Mouse (Mus musculus): ENCODE data around the gene Car5a. TPM values are rescaled to one million over a fixed set of nuclear protein-coding genes. Genes with fewer than 3 reads are reported as not detected.

The Car5a gene
- polyA plus RNA-seq, 1 experiment from 2014 or later = not detected

DNA sequence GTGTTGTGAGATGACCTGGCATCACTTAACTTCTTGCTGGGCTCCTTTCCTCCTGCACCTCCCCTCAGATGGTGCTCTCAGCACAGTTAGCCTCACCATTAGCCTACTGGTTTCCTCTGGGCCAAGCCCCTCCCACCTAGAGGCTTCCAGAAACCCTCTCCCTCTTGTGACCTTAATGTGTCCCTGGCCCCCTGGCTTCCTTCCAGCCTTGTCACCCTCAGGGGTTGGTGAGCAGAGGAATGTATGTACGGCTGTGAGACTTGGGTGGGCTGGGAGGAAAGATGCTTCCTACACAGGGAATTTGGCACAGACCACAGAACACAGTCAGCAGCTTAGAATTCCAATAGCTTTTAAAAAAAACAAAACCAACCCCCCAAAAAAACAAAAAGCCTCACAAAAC is 63.9 kb downstream of the Car5a start:
- H3K27me3 ChIP-seq (ENCODE audit: control insufficient read depth, insufficient read depth, low read length) = no peaks in the 10 kb centered on the region
- H3K4me2 ChIP-seq (ENCODE audit: low read depth, low read length, severe bottlenecking) = no peak overlapping the region
- DNase-seq (ENCODE audit: low spot score) = no peak
- H3K9me3 ChIP-seq (ENCODE audit: control insufficient read depth, low read length) = no peaks in the 10 kb centered on the region
- H3K4me3 ChIP-seq (ENCODE audit: low read depth, low read length) = no peak overlapping the region
- ATAC-seq (replicated peaks; ENCODE audit: low FRiP score) = no peak
- H3K27ac ChIP-seq (ENCODE audit: low read depth, low read length) = no peak overlapping the region
- no peaks in the 10 kb centered on the region; the same call in 1 of the 2 replicates for H3K36me3 ChIP-seq (ENCODE audit: control insufficient read depth, insufficient read depth, low read length)
- WGBS = 81% methylated on average over 1 of the region's 1 CpGs
- no peak overlapping the region for H3K9ac ChIP-seq (ENCODE audit: low read length)
- no peaks in the 10 kb centered on the region for H3K4me1 ChIP-seq (replicated peaks; ENCODE audit: control insufficient read depth, insufficient read depth, low read length)

GRCm38 (mm10) chr8:121879712-121880111 is 65.0 kb downstream of the Car5a start:
- Histone ChIP-seq H3K27me3 (ENCODE audit: control insufficient read depth, insufficient read depth, low read length) (no peaks in the 10 kb centered on the region), H3K9ac (ENCODE audit: low read length) (no peak overlapping the region), H3K4me3 (ENCODE audit: low read depth, low read length) (no peak overlapping the region), H3K4me2 (ENCODE audit: low read depth, low read length, severe bottlenecking) (no peak overlapping the region), H3K36me3 (ENCODE audit: control insufficient read depth, insufficient read depth, low read length) (no peaks in the 10 kb centered on the region; the same call in 1 of the 2 replicates), H3K27ac (ENCODE audit: low read depth, low read length) (no peak overlapping the region), H3K9me3 (ENCODE audit: control insufficient read depth, low read length) (no peaks in the 10 kb centered on the region), H3K4me1 (replicated peaks; ENCODE audit: control insufficient read depth, insufficient read depth, low read length) (no peaks in the 10 kb centered on the region)
- WGBS = 91% methylated on average over 3 of the region's 3 CpGs
- ATAC-seq (replicated peaks; ENCODE audit: low FRiP score) (no peak), DNase-seq (ENCODE audit: low spot score) (no peak)

- Histone ChIP-seq H3K27ac (ENCODE audit: low read depth, low read length) (no peak overlapping the region), H3K4me2 (ENCODE audit: low read depth, low read length, severe bottlenecking) (no peak overlapping the region), H3K4me3 (ENCODE audit: low read depth, low read length) (no peak overlapping the region), H3K9me3 (ENCODE audit: control insufficient read depth, low read length) (no peaks in the 10 kb centered on the region), H3K9ac (ENCODE audit: low read length) (no peak overlapping the region), H3K27me3 (ENCODE audit: control insufficient read depth, insufficient read depth, low read length) (no peaks in the 10 kb centered on the region), H3K36me3 (ENCODE audit: control insufficient read depth, insufficient read depth, low read length) (no peaks in the 10 kb centered on the region; the same call in 1 of the 2 replicates), H3K4me1 (replicated peaks; ENCODE audit: control insufficient read depth, insufficient read depth, low read length) (no peaks in the 10 kb centered on the region)
- ATAC-seq (replicated peaks; ENCODE audit: low FRiP score) = no peak
- no peak for DNase-seq (ENCODE audit: low spot score)
- 91% methylated on average over 7 of the region's 7 CpGs for WGBS
Measured at GRCm38 (mm10) chr8:121877828-121878480, 66.8 kb downstream of the Car5a start.

DNA sequence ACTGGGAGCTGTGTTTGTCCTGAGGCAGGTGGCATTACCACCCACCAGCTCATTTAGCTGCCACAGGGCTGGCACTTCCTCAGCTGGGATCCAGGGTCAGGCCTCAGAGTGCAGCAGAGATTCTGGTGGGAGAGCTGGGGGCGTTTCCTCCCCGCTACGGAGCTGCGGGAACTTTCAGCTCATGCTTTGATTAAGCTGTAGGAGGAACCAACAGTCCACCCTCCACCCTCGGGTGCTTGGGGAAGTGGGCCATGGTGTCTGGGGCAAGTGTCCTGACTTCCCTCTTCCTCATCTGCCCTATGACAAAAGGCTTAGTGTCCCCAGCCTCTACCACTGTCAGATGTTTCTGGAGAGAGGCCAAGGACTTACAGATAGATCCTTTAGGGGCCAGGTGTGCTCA is 67.5 kb downstream of the Car5a start:
- H3K4me2 ChIP-seq (ENCODE audit: low read depth, low read length, severe bottlenecking) = no peak overlapping the region
- 77% methylated on average over 5 of the region's 5 CpGs for WGBS
- no peaks in the 10 kb centered on the region for H3K9me3 ChIP-seq (ENCODE audit: control insufficient read depth, low read length)
- DNase-seq (ENCODE audit: low spot score) (no peak), ATAC-seq (replicated peaks; ENCODE audit: low FRiP score) (no peak)
- 0 out of 2 replicates have a peak, but pooled peaks cover 1% of the 10 kb centered on the region for H3K4me1 ChIP-seq (replicated peaks; ENCODE audit: control insufficient read depth, insufficient read depth, low read length)
- no peak overlapping the region for H3K9ac ChIP-seq (ENCODE audit: low read length)
- H3K36me3 ChIP-seq (ENCODE audit: control insufficient read depth, insufficient read depth, low read length) = no peaks in the 10 kb centered on the region; the same call in 1 of the 2 replicates
- H3K27ac ChIP-seq (ENCODE audit: low read depth, low read length) = no peak overlapping the region
- no peak overlapping the region for H3K4me3 ChIP-seq (ENCODE audit: low read depth, low read length)
- H3K27me3 ChIP-seq (ENCODE audit: control insufficient read depth, insufficient read depth, low read length) = no peaks in the 10 kb centered on the region

- DNase-seq (ENCODE audit: low spot score) = no peak
- 0 out of 2 replicates have a peak, but pooled peaks cover 4% of the 10 kb centered on the region for H3K4me1 ChIP-seq (replicated peaks; ENCODE audit: control insufficient read depth, insufficient read depth, low read length)
- no peaks in the 10 kb centered on the region for H3K27me3 ChIP-seq (ENCODE audit: control insufficient read depth, insufficient read depth, low read length)
Measured at GRCm38 (mm10) chr8:121875517-121875916, 69.2 kb downstream of the Car5a start.

GRCm38 (mm10) chr8:121875045-121875444 is 69.7 kb downstream of the Car5a start:
- DNase-seq (ENCODE audit: low spot score) (no peak), ATAC-seq (replicated peaks; ENCODE audit: low FRiP score) (no peak)
- Histone ChIP-seq H3K4me1 (replicated peaks; ENCODE audit: control insufficient read depth, insufficient read depth, low read length) (0 out of 2 replicates have a peak, but pooled peaks cover 4% of the 10 kb centered on the region), H3K36me3 (ENCODE audit: control insufficient read depth, insufficient read depth, low read length) (no peaks in the 10 kb centered on the region), H3K9ac (ENCODE audit: low read length) (no peak overlapping the region), H3K4me2 (ENCODE audit: low read depth, low read length, severe bottlenecking) (no peak overlapping the region), H3K4me3 (ENCODE audit: low read depth, low read length) (no peak overlapping the region), H3K9me3 (ENCODE audit: control insufficient read depth, low read length) (no peaks in the 10 kb centered on the region), H3K27ac (ENCODE audit: low read depth, low read length) (no peak overlapping the region), H3K27me3 (ENCODE audit: control insufficient read depth, insufficient read depth, low read length) (no peaks in the 10 kb centered on the region)
- 91% methylated on average over 3 of the region's 3 CpGs for WGBS

More at GRCm38 (mm10) chr8:121875517-121875916, 69.2 kb downstream of the Car5a start:
- H3K9ac ChIP-seq (ENCODE audit: low read length) = no peak overlapping the region
- ATAC-seq (replicated peaks; ENCODE audit: low FRiP score) = no peak
- no peaks in the 10 kb centered on the region; the same call in 1 of the 2 replicates for H3K36me3 ChIP-seq (ENCODE audit: control insufficient read depth, insufficient read depth, low read length)
- WGBS = 90% methylated on average over 9 of the region's 9 CpGs
- no peak overlapping the region for H3K4me2 ChIP-seq (ENCODE audit: low read depth, low read length, severe bottlenecking)
- H3K4me3 ChIP-seq (ENCODE audit: low read depth, low read length) = no peak overlapping the region
- no peaks in the 10 kb centered on the region for H3K9me3 ChIP-seq (ENCODE audit: control insufficient read depth, low read length)
- no peak overlapping the region for H3K27ac ChIP-seq (ENCODE audit: low read depth, low read length)

DNA sequence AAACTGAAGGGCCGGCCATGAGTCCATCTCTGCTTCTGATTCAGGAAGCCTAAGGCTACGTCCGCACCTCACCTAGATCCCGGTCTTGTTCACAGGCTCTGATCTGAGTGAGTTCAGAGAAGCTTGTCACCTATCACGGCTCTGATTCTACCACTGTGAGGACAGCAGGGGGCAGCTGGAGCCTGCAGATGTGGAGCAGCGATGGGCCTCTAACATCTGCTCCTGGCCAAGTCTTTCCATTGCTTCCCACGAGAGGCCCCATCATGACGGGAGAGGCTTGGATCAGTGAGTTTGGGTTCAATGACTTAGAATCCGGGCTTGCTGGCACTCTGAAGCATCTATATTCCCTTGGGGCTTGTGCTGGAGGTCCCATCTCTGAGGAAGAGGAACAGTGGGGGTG is 70.7 kb downstream of the Car5a start:
- ATAC-seq (replicated peaks; ENCODE audit: low FRiP score) (no peak), DNase-seq (ENCODE audit: low spot score) (no peak)
- no peaks in the 10 kb centered on the region for H3K27me3 ChIP-seq (ENCODE audit: control insufficient read depth, insufficient read depth, low read length)
- no peak overlapping the region for H3K4me3 ChIP-seq (ENCODE audit: low read depth, low read length)
- no peaks in the 10 kb centered on the region for H3K36me3 ChIP-seq (ENCODE audit: control insufficient read depth, insufficient read depth, low read length)
- H3K27ac ChIP-seq (ENCODE audit: low read depth, low read length) = no peak overlapping the region
- 0 out of 2 replicates have a peak, but pooled peaks cover 4% of the 10 kb centered on the region for H3K4me1 ChIP-seq (replicated peaks; ENCODE audit: control insufficient read depth, insufficient read depth, low read length)
- no peak overlapping the region for H3K4me2 ChIP-seq (ENCODE audit: low read depth, low read length, severe bottlenecking)
- WGBS = 73% methylated on average over 9 of the region's 9 CpGs
- H3K9ac ChIP-seq (ENCODE audit: low read length) = no peak overlapping the region
- H3K9me3 ChIP-seq (ENCODE audit: control insufficient read depth, low read length) = no peaks in the 10 kb centered on the region

DNA sequence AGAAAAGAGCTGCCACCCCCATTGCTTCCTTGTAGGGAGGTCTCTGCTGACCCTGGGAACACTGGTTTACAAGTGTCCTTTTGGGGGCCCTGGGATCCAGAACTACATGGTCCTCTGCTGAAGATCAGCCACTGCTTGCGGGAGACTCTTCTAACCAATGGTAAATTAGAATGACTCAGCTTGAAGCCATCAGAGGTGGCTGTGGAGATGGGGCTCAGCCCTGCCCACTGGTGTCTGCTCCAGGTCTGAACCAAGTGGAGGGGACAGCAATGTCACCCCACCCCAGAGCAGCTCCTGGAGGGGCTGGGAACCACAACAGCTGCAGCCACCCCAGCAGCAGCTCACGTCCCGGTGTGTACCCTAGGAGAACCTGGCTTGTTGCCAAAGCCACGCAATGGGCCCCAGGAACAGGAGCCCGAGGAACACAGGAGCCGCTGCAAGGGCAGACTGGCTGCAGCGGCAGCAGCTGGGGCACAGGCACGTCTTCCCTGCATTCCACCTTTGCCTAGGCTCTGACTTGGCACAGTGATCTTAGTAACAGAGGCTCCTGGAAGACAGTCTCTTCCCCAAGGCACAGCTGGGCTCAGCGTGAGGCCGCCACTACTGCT is 72.8 kb downstream of the Car5a start:
- Histone ChIP-seq H3K27me3 (ENCODE audit: control insufficient read depth, insufficient read depth, low read length) (no peaks in the 10 kb centered on the region), H3K9ac (ENCODE audit: low read length) (no peak overlapping the region), H3K4me3 (ENCODE audit: low read depth, low read length) (no peak overlapping the region), H3K36me3 (ENCODE audit: control insufficient read depth, insufficient read depth, low read length) (no peaks in the 10 kb centered on the region), H3K27ac (ENCODE audit: low read depth, low read length) (no peak overlapping the region), H3K4me2 (ENCODE audit: low read depth, low read length, severe bottlenecking) (no peak overlapping the region), H3K9me3 (ENCODE audit: control insufficient read depth, low read length) (no peaks in the 10 kb centered on the region), H3K4me1 (replicated peaks; ENCODE audit: control insufficient read depth, insufficient read depth, low read length) (0 out of 2 replicates have a peak, but pooled peaks cover 4% of the 10 kb centered on the region)
- DNase-seq (ENCODE audit: low spot score) (no peak), ATAC-seq (replicated peaks; ENCODE audit: low FRiP score) (no peak)
- WGBS = 42% methylated on average over 10 of the region's 10 CpGs

Data from forebrain, embryonic 11.5 days (tissue).